Mouse (Mus musculus) heart, adult 11 months (tissue): ENCODE results near the gene 5430419D17Rik.

ENCODE experiments used
- DNase-seq: peaks from one replicate; pipeline ENCODE4 v3.0.0; 2022

Gene 5430419D17Rik

GRCm38 (mm10) chr7:131174121-131174520, at the start of gene 5430419D17Rik:
Gene 5430419D17Rik, plus strand, starts transcription at chr7:131174402.
- DNase-seq = peak; percentile 74

DNA sequence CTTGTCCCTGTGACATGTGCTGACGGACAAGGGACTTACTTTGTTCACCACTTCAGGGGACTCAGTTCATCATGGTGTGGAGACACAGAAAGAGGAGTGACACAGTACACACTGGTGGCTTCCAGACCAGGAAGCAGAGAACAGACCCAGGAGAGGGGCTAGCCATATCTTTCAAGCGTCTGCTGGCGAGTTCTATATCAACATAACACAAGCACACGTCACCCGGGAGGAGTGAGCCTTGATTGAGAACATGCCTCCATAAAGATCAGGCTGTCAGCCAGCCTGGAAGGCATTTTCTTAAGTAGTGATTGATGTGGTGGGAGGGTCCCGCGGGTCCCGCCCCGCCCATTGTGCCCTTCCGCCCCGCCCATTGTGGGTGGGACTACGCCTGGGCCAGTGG, 44.2 kb upstream of the 5430419D17Rik start:
- DNase-seq = peak; percentile 80

DNA sequence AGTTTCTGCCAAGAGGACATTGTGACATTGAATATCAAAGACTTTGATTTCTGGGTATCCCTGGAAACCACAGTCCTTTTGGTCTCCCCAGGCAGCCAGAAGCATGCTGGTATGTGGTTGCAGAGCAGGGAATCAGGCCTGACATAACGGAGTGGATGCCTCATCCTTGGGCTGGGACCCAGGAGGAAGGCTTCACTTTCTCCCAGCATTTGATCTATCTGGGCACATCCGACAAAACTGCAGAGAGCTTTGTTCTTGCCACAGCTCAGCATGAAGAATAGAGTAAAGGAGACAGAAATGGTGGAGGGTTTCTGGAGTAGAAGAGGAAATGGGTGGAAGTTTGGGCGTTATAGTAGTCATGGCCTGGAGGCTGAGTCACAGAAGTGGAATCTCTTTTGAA, 41.0 kb upstream of the 5430419D17Rik start:
- DNase-seq = no peak

GRCm38 (mm10) chr7:131146214-131146613, 28.0 kb upstream of the 5430419D17Rik start, which contains the start of gene 4933402N03Rik:
Gene 4933402N03Rik, minus strand, starts transcription at chr7:131146314.
- DNase-seq = no peak

DNA sequence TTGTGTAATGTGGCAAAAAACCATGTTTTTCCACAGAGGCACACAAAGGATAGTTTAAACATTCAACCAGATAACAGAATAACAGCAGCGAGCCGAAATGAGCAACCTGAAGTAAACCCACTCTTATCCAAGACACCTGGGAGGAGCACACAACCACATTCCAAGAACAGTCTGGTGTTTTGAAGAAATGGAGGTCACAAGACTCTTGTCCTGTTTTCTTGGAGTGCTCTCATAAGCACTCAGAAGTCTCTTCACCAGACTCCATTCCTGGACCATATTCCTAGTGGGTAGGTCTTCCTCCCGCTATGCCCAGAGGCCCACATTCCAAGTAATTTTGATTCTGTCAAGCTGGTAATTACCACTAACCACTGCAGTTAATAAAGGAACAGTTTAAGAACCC, 24.0 kb upstream of the 5430419D17Rik start:
- DNase-seq = no peak

GRCm38 (mm10) chr7:131153044-131153443, 21.2 kb upstream of the 5430419D17Rik start:
- DNase-seq = no peak

- peak; percentile 74 for DNase-seq
Measured at GRCm38 (mm10) chr7:131162251-131162650, 12.0 kb upstream of the 5430419D17Rik start.

- DNase-seq = peak; percentile 73
Measured at GRCm38 (mm10) chr7:131167771-131168170, 6.4 kb upstream of the 5430419D17Rik start.

DNA sequence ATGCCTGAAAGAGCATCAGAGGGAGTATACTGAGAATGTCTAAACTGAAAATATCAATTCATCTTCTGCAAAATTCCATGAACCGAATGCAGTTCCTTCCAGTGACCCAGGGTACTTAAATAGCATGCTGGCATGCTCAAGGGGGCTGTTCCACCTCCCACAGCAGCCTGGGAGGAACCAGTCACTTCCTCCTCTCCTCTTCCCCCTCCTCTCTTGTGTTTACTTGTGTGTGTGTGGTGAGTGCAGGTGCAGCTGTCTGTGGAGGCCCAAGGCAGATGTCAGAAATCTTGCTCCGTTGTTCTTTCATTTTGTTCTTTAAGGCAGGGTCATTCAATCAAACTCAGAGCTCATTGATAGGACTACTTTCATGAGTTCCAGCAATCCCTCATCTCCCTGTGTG, 5.1 kb upstream of the 5430419D17Rik start:
- no peak for DNase-seq

DNA sequence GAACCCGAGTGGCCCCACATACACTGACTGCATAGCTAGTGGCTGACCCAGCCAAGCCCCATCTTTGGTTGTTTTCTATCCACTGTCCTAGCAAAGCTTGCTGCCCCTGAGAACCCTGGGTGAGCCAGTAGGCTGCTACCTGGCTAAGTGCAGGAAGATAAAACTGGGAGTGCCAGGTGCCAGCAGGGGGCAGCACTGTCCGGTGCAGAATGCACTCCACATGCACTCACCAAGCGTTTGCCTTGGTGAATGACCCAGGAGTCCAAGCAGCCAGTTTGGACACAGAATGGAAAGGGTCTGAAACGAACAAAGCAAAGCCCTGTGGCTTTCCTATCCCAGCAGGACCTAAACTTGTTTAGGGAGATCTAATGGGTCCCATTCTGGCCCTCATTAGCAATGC, 8.5 kb downstream of the 5430419D17Rik start:
- peak; percentile 68 for DNase-seq

- no peak for DNase-seq
Measured at GRCm38 (mm10) chr7:131184339-131184738, 10.1 kb downstream of the 5430419D17Rik start.

- DNase-seq = peak; percentile 76
Measured at GRCm38 (mm10) chr7:131187047-131187446, 12.8 kb downstream of the 5430419D17Rik start.

GRCm38 (mm10) chr7:131187996-131188395, 13.8 kb downstream of the 5430419D17Rik start:
- DNase-seq = peak; percentile 77

DNA sequence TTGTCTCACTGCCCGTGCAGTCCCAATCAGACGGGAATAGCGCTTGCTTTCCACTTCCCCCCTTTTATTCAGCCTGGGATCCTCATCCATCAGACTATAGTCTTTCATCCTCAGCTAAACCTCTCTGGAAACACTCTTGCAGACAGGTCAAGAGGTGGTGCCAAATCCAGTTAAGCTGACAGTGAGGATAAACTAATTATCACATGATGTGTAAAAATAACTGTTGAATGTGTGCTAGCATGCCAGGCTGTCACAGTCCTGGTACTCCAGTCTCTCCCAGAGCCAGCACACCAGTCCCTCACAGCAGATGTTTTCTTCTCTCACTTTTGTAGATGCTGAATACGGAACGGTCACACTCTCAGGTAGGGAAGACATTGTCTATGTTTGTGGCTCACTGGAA, 48.9 kb downstream of the 5430419D17Rik start:
- DNase-seq = peak; percentile 92

- no peak for DNase-seq
Measured at GRCm38 (mm10) chr7:131236091-131236490, 61.9 kb downstream of the 5430419D17Rik start.

- no peak for DNase-seq
Measured at GRCm38 (mm10) chr7:131244993-131245392, 70.8 kb downstream of the 5430419D17Rik start.

- no peak for DNase-seq
Measured at GRCm38 (mm10) chr7:131256841-131257240, 82.6 kb downstream of the 5430419D17Rik start.

DNA sequence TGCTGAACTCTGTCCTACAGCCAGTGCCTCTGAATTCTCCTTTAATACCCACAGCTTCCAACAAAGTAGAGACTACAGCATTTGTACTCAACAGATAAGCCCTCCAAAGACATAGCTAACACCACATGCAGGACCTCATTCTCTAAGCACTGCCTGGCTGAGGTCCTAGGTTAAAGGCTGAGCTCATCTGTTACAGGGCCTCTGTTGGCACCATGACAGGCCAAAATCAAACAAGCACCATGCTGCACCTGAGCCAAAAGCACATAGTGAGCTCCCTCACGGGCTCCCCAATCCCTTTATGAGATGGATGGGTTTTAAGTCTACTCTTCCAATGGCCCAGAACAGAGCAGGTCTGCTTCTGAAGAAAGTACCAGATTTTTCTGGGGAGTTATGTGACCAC, 83.1 kb downstream of the 5430419D17Rik start:
- DNase-seq = no peak

GRCm38 (mm10) chr7:131260946-131261345, 86.7 kb downstream of the 5430419D17Rik start:
- DNase-seq = no peak

DNA sequence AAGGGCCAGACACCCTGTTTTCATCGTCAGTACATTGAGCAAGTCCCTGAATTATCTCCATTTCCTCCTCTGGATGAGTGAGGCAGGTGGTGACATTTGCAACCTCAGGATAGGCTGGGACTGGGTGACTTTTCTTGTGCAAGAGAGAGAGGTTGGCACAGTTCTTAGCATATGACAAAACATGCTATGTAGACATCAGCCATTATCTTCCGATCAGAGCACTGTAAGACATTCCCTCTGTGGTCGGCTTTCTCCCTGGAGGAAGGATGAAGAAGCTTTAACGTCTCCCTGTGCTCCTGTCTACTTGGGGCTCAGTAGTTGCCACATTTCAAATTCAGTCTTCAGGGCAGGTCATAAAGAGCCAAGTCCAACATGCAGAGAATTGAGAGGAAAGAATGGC, 90.0 kb downstream of the 5430419D17Rik start:
- no peak for DNase-seq

DNA sequence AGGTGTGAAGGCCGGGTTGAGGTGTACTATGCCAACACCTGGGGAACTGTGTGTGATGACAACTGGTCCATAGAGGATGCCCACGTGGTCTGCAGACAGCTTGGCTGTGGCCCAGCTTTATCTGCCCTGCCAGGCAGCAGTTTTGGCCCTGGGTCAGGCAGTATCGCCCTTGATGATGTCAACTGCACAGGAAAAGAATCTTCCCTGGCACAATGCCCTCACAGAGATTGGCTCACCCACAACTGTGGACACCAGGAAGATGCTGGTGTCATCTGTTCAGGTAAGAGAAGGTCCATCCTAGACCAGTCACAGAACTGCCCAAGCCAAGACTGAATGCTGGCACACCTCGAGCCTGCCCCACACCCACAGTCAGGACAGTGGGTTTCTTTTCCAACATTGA, 91.6 kb downstream of the 5430419D17Rik start:
- DNase-seq = peak; percentile 84

DNA sequence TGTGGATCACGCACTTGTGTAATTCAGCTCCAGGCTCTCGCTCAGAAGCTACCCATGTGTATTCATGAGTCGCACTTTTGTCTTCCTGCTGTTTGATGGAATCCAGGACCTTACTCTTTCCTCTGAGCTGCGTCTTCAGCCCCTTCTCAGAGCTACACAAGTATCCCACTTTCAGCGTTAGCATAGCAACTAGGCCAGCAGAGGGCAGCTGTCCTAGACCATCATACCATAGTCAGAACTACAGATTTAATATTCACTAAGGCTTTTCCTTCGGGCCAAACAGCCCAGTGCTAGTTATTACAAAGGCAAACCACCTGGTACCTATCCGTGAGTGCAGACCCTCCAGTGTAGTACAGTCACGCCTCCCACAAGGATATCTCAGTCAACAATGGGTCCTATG, 122.9 kb downstream of the 5430419D17Rik start:
- DNase-seq = peak; percentile 49

DNA sequence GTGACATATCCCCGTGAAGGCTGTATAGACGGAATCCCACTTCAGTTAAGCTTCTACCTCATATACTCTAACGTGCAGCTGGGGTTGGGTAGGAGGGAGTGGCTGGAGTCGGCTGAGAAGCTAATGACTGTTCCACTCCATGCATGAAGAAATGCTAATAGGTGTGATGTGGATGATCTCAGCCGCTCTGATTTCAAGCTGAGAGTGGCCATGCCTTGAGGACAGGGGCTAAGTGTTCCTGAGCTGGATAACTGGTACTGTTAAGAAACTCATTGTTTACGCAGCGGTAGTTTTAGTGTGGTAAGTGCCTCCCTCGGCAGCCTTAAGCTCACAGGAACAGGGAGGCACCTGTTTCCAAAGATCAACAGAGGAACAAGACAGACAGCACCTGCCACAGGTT, 129.1 kb downstream of the 5430419D17Rik start:
- DNase-seq = peak; percentile 75

DNA sequence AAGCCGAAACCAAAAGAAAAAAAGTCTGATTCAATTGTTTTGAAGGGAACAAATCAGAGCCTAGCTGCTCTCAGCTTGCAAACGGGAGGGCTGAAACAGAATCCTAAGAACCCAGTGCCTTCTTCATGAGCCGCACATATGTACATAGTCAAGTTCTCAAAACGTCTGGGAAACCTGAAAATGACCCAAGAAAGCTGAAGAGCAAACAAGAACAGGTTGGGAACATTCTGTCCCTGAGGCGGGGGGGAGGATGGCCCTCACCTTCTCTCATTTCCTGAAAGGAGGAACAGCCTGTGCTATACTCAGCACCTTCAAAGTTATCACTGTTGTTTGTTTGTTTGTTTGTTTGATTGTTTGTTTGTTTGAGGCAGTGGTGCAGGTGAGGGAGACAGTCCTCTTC, 132.5 kb downstream of the 5430419D17Rik start:
- DNase-seq = no peak

DNA sequence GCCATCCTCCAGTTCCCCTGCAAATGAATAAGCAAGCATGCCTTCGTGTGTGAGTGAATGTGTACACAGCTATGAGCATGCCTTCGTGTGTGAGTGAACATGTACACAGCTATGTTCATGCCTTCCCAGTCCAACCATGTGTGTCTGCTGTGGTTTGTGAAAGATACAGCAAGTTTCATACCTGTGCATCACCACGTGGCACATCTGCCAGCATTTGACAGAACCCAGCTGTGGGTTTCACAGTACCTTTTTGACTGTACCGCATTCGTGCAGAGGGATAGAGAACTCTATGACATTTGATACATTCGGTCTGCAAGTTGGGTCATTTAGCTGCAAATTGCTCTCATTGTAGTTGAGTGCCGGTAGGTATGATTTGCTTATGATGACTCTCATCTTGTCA, 140.3 kb downstream of the 5430419D17Rik start:
- DNase-seq = no peak

DNA sequence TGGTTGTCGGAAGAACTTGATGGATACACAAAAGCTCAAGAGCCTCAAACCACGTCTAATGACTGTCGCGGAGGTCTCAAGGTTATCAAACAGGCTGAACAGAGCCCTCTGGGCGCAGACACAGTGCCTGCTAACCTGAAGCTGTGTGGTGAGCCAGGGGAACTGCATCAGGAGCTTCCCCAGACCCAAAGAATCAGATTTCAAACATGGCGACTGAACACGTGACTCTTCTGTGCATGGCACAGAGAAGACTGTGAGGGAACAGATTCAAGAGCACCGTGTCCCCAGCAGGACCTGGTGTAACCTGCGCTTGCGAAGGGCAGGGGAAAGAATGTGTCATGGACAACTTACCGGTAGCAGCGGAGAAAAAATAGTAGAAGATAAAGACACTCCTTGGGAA, 143.4 kb downstream of the 5430419D17Rik start:
- peak; percentile 68 for DNase-seq
